Mouse (Mus musculus) stomach, postnatal 0 days (tissue): ENCODE results near the gene Cacnb4. TPM values are rescaled to one million over a fixed set of nuclear protein-coding genes. Genes with fewer than 3 reads are reported as not detected.

Source experiments
- ATAC-seq: fragments of 200-750 bp; cut with Nextera tagmentation; 2 replicates; pipeline ENCODE4 v1.8.0; 2017; ENCODE audit not compliant: low FRiP score, low TSS enrichment
- DNase-seq: peaks from one replicate; pipeline ENCODE4 v3.0.0-alpha.2; 2016; ENCODE audit warnings: low spot score
- H3K27ac ChIP-seq: fragments of 300-500 bp; sonication (generic); replicated peaks from 2 replicates; pipeline ENCODE4 v1.5.1; 2014; ENCODE audit warnings: mild to moderate bottlenecking, control low read depth
- H3K27me3 ChIP-seq: fragments of 300-500 bp; sonication (generic); 2 replicates; pipeline ENCODE4 v1.6.1; 2014; ENCODE audit warnings: low read length; ENCODE audit not compliant: control insufficient read depth, insufficient read depth
- H3K36me3 ChIP-seq: fragments of 300-500 bp; sonication (generic); 2 replicates; pipeline ENCODE4 v1.6.1; 2014; ENCODE audit warnings: low read length, mixed read lengths; ENCODE audit not compliant: control insufficient read depth, insufficient read depth
- H3K4me1 ChIP-seq: fragments of 300-500 bp; sonication (generic); replicated peaks from 2 replicates; pipeline ENCODE4 v1.6.1; 2014; ENCODE audit warnings: antibody characterized with exemption; ENCODE audit not compliant: control insufficient read depth, insufficient read depth
- H3K4me2 ChIP-seq: fragments of 300-500 bp; sonication (generic); replicated peaks from 2 replicates; pipeline ENCODE4 v1.6.1; 2014; ENCODE audit warnings: low read depth, mild to moderate bottlenecking, control low read depth, moderate library complexity
- H3K4me3 ChIP-seq: fragments of 300-500 bp; sonication (generic); 2 replicates; pipeline ENCODE4 v1.5.1; 2014; ENCODE audit warnings: low read depth, low read length, control low read depth
- H3K9ac ChIP-seq: fragments of 300-500 bp; sonication (generic); 2 replicates; pipeline ENCODE4 v1.6.1; 2014; ENCODE audit warnings: mild to moderate bottlenecking, low read length, control low read depth, mixed read lengths
- H3K9me3 ChIP-seq: fragments of 300-500 bp; sonication (generic); 2 replicates; pipeline ENCODE4 v1.6.1; 2016; ENCODE audit warnings: low read length; ENCODE audit not compliant: control insufficient read depth
- CTCF ChIP-seq: IDR thresholded peaks from 2 replicates; pipeline ENCODE4 v1.5.1; 2016; ENCODE audit warnings: antibody characterized with exemption, low read depth, mild to moderate bottlenecking, moderate library complexity
- EP300 ChIP-seq: optimal IDR thresholded peaks from 2 replicates; pipeline ENCODE3; 2016; ENCODE audit warnings: antibody characterized with exemption
- WGBS: fragments of 180-500 bp; shearing (Covaris S2); extraction: QIAGEN DNeasy Blood & Tissue Kit; methylation state at CpG from one replicate; pipeline ENCODE4 v1.1.7; 2014; 5-methylcytosine and 5-hydroxymethylcytosine counted together
- polyA plus RNA-seq: library from polyadenylated mRNA; unstranded; fragments of >200 nt; fragmentation: Nextera tagmentation; extraction: Ambion mirVana; gene quantifications from 2 replicates; pipeline ENCODE4 v1.2.1, GENCODE M21; 2015

Gene Cacnb4
- polyA plus RNA-seq, 1 experiment from 2014 or later: 0.93 TPM

DNA sequence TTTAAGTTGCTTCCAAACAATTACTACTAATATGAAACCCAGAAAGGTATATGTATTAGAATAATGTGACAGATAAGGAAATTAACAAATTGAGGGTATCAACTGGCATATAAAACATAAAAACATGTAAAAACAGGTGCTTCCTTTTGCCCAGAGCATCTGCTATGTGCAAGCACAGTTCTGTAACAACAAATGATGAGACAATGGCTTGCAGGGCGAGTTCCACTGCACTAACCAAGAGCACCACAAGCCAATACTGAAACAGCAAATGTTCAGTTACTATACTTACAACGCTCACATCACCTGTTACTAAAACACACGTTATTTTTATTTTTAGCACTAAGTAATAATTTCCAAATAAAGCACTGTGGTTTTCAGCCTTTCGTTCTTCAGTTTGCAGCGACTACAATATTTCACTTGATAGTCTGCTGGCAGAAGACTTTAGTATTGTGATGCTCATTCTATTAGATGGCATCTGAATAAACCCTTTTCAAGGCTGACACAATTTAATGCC lies 264.1 kb downstream of the Cacnb4 start:
- H3K36me3 ChIP-seq: peaks cover 30% of the 10 kb centered on the region
- DNase-seq (no peak), ATAC-seq (no peak)
- no peak overlapping the region for H3K4me3 ChIP-seq
- no peak overlapping the region for H3K9ac ChIP-seq
- TF ChIP-seq CTCF (no peak), EP300 (no peak)
- H3K4me1 ChIP-seq: no peaks in the 10 kb centered on the region
- 96% methylated on average over 5 of the region's 5 CpGs for WGBS
- no peak overlapping the region for H3K4me2 ChIP-seq
- no peak overlapping the region for H3K27ac ChIP-seq
- H3K9me3 ChIP-seq: 0 out of 2 replicates have a peak, but pooled peaks cover 4% of the 10 kb centered on the region
- no peaks in the 10 kb centered on the region for H3K27me3 ChIP-seq

- 84% methylated on average over 1 of the region's 1 CpGs for WGBS
- DNase-seq: no peak
- H3K4me3 ChIP-seq: no peak overlapping the region
- no peak overlapping the region for H3K4me2 ChIP-seq
- H3K9me3 ChIP-seq: 0 out of 2 replicates have a peak, but pooled peaks cover 4% of the 10 kb centered on the region
- no peak for TF ChIP-seq EP300
- TF ChIP-seq CTCF: peak; percentile 69
- no peaks in the 10 kb centered on the region for H3K27me3 ChIP-seq
- no peak for ATAC-seq
- H3K4me1 ChIP-seq: no peaks in the 10 kb centered on the region
- no peak overlapping the region for H3K9ac ChIP-seq
- peaks cover 25% of the 10 kb centered on the region for H3K36me3 ChIP-seq
- no peak overlapping the region for H3K27ac ChIP-seq
Observed at GRCm38 (mm10) chr2:52406480-52406879, 270.2 kb downstream of the Cacnb4 start.

DNA sequence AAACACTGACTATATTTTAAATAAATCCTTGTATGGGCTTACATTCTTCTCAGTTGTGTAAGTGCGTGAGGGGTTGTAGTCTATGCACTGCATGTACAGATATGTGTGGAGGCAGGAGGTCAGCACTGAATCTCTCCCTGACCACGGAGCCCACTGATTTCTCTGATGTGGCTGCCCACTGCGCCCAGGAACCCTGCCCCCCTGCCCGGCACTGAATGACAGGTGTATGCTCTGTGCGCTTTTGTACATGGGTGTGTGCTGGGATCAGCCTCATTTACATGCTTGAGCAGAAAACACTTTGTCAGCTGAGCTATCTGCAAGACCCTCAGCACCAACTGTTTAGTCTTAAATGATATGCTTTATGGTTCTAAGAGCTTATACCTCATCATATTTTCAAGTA lies 271.4 kb downstream of the Cacnb4 start:
- H3K9me3 ChIP-seq: 0 out of 2 replicates have a peak, but pooled peaks cover 3% of the 10 kb centered on the region
- no peaks in the 10 kb centered on the region for H3K4me1 ChIP-seq
- H3K27ac ChIP-seq: no peak overlapping the region
- H3K36me3 ChIP-seq: peaks cover 14% of the 10 kb centered on the region
- no peak overlapping the region for H3K4me2 ChIP-seq
- ATAC-seq (no peak), DNase-seq (no peak)
- no peaks in the 10 kb centered on the region for H3K27me3 ChIP-seq
- WGBS: 90% methylated on average over 5 of the region's 5 CpGs
- TF ChIP-seq CTCF (no peak), EP300 (no peak)
- no peak overlapping the region for H3K9ac ChIP-seq
- no peak overlapping the region for H3K4me3 ChIP-seq

GRCm38 (mm10) chr2:52394529-52394928 lies 282.1 kb downstream of the Cacnb4 start:
- H3K9ac ChIP-seq: no peak overlapping the region
- TF ChIP-seq CTCF: no peak
- no peak for TF ChIP-seq EP300

GRCm38 (mm10) chr2:52390415-52390975 lies 286.1 kb downstream of the Cacnb4 start:
- no peak overlapping the region for H3K9ac ChIP-seq
- no peak overlapping the region for H3K4me2 ChIP-seq
- TF ChIP-seq CTCF (no peak), EP300 (no peak)
- no peak for DNase-seq
- no peaks in the 10 kb centered on the region for H3K9me3 ChIP-seq
- no peaks in the 10 kb centered on the region for H3K27me3 ChIP-seq
- H3K27ac ChIP-seq: no peak overlapping the region
- no peaks in the 10 kb centered on the region for H3K4me1 ChIP-seq
- WGBS: 67% methylated on average over 2 of the region's 2 CpGs
- H3K4me3 ChIP-seq: no peak overlapping the region
- no peaks in the 10 kb centered on the region for H3K36me3 ChIP-seq
- no peak for ATAC-seq

More at GRCm38 (mm10) chr2:52394529-52394928, 282.1 kb downstream of the Cacnb4 start:
- Histone ChIP-seq H3K9me3 (no peaks in the 10 kb centered on the region), H3K36me3 (no peaks in the 10 kb centered on the region), H3K27ac (no peak overlapping the region), H3K4me2 (no peak overlapping the region), H3K27me3 (no peaks in the 10 kb centered on the region), H3K4me1 (no peaks in the 10 kb centered on the region), H3K4me3 (no peak overlapping the region)
- no peak for DNase-seq
- ATAC-seq: no peak
- 64% methylated on average over 5 of the region's 5 CpGs for WGBS

- H3K4me3 ChIP-seq: no peak overlapping the region
- H3K4me2 ChIP-seq: no peak overlapping the region
- no peaks in the 10 kb centered on the region for H3K36me3 ChIP-seq
- no peak for TF ChIP-seq CTCF
- TF ChIP-seq EP300: no peak
- H3K27me3 ChIP-seq: no peaks in the 10 kb centered on the region
- no peak for DNase-seq
- no peak overlapping the region for H3K9ac ChIP-seq
- no peak overlapping the region for H3K27ac ChIP-seq
- no peaks in the 10 kb centered on the region for H3K4me1 ChIP-seq
- WGBS: 55% methylated on average over 3 of the region's 3 CpGs
- ATAC-seq: no peak
- no peaks in the 10 kb centered on the region for H3K9me3 ChIP-seq
Observed at GRCm38 (mm10) chr2:52389975-52390374, 286.7 kb downstream of the Cacnb4 start.
